Mouse (Mus musculus) megakaryocyte, embryonic 14.5 days (primary cell): ENCODE data around the gene Arhgap25. TPM values are rescaled to one million over a fixed set of nuclear protein-coding genes. Genes with fewer than 3 reads are reported as not detected.

Experiments used
- H3K27me3 ChIP-seq: replicated peaks from 2 replicates; pipeline ENCODE3; 2012; ENCODE audit warnings: inconsistent platforms
- H3K36me3 ChIP-seq: replicated peaks from 2 replicates; pipeline ENCODE3; 2012; ENCODE audit warnings: low read length, inconsistent platforms, mixed read lengths
- H3K4me1 ChIP-seq: 2 replicates; pipeline ENCODE4 v1.6.1; 2012; ENCODE audit warnings: inconsistent platforms
- H3K4me3 ChIP-seq: replicated peaks from 2 replicates; pipeline ENCODE3; 2012; ENCODE audit warnings: moderate library complexity, mild to moderate bottlenecking, inconsistent platforms
- H3K9me3 ChIP-seq: 2 replicates; pipeline ENCODE4 v1.6.1; 2012; ENCODE audit warnings: inconsistent platforms
- FLI1 ChIP-seq: IDR thresholded peaks from 2 replicates; pipeline ENCODE4 v1.6.1; 2012; ENCODE audit warnings: low read length, inconsistent platforms, mixed read lengths
- GATA1 ChIP-seq: IDR thresholded peaks from 3 replicates; pipeline ENCODE4 v1.6.1; 2012; ENCODE audit warnings: mixed read lengths, low read length, inconsistent platforms, borderline replicate concordance
- polyA plus RNA-seq: library from polyadenylated mRNA; stranded (reverse); fragments of >175 nt; gene quantifications from 2 replicates; pipeline ENCODE4 v1.2.3, GENCODE M21; 2012; ENCODE audit warnings: low replicate concordance; ENCODE audit not compliant: insufficient read depth

Arhgap25 gene
- polyA plus RNA-seq, 1 experiment: 8.3 TPM

DNA sequence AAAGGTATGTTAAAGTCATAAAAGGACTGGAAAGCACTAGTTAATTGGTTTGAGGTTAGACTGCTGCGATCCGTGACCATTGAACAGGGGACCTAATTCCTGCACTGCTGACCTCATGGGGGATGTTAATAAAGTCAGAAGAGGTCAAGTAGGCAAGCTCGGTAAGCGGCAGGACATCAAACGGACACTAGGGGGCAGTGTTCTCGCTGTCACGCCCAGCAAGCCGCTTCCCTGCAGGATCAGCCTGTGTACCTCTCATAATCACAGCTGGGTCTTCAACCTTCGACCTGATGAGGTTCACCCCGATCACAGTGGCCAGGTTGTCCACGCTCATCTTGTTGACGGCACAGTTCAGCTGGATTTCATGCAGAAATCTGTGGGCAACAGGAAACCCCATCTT, 66.8 kb downstream of the Arhgap25 start:
- no peak for TF ChIP-seq FLI1
- TF ChIP-seq GATA1: no peak
- H3K4me1 ChIP-seq: peaks cover 3% of the 10 kb centered on the region; the same call in 1 of the 2 replicates
- no peak overlapping the region for H3K4me3 ChIP-seq
- H3K9me3 ChIP-seq: no peaks in the 10 kb centered on the region
- peaks cover 97% of the 10 kb centered on the region for H3K36me3 ChIP-seq
- no peaks in the 10 kb centered on the region for H3K27me3 ChIP-seq

- Histone ChIP-seq H3K9me3 (no peaks in the 10 kb centered on the region), H3K36me3 (peaks cover 29% of the 10 kb centered on the region), H3K27me3 (peaks cover 10% of the 10 kb centered on the region), H3K4me1 (peaks cover 16% of the 10 kb centered on the region; the same call in 1 of the 2 replicates), H3K4me3 (no peak overlapping the region)
- TF ChIP-seq GATA1 (no peak), FLI1 (no peak)
Measured at GRCm38 (mm10) chr6:87455507-87455906, 77.6 kb downstream of the Arhgap25 start.

DNA sequence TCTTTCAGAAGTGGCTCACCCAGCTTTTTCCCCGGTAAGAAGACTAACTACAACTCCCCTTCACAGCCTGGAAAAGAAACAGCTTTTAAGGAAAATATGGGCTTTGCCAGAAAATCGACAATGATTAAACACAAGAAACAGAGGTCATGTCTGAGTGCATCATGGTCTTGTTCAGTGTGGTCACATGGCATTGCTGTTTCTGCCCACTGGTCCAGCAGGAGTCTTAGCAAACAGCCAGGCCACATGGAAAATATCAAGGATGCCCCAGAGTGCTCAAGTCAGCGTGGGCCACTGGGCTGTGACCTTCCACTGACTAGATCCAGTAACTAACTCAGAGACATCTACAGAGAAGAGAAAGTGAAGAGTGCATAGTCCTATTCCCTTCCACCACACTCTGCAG, 81.3 kb downstream of the Arhgap25 start:
- TF ChIP-seq GATA1: no peak
- no peak for TF ChIP-seq FLI1
- H3K36me3 ChIP-seq: peaks cover under 1% of the 10 kb centered on the region
- H3K9me3 ChIP-seq: no peaks in the 10 kb centered on the region
- peaks cover 34% of the 10 kb centered on the region for H3K4me1 ChIP-seq
- peaks cover 31% of the 10 kb centered on the region for H3K27me3 ChIP-seq
- H3K4me3 ChIP-seq: no peak overlapping the region

DNA sequence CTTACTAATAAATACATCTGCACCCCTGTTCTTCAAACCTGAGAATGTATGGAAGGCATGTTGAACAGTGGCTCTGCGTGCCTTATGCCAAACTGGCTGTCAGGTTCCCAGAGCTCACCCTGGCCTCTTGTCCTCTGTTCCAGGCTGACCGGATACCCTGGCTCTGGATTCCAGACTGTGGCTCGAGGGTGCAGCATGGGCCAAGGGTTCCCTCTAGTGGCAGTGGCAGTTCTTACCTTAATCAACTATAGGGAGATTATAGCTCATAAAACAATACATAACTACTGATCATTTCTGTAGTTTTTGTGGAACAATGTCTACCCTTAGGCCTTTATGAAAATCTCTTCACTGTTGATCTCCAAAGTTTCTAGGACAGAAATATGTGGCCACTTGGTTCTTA, 82.0 kb downstream of the Arhgap25 start:
- Histone ChIP-seq H3K36me3 (no peaks in the 10 kb centered on the region), H3K9me3 (no peaks in the 10 kb centered on the region), H3K27me3 (peaks cover 34% of the 10 kb centered on the region), H3K4me3 (no peak overlapping the region), H3K4me1 (peaks cover 40% of the 10 kb centered on the region)
- TF ChIP-seq FLI1 (no peak), GATA1 (no peak)

DNA sequence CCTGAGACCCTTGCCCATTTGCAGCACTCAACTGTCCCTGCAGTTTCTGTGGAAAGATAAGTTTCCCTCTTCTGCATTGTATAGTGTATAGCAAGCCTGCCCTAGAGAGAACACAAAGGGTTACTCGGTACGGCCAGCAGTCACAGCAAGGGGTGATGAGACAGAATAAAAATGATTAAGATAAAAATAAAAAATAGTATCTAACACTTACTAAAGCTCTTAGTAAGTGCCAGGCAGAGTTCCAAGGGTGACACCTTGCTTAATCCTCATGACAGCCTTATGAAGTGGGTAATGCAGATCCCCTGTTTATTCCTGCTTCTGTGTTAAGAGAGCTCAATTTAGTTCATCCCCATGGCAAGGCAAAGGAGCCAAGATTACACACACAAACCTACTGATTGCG, 83.5 kb downstream of the Arhgap25 start:
- H3K27me3 ChIP-seq: peaks cover 34% of the 10 kb centered on the region
- no peaks in the 10 kb centered on the region for H3K36me3 ChIP-seq
- H3K9me3 ChIP-seq: no peaks in the 10 kb centered on the region
- peaks cover 40% of the 10 kb centered on the region for H3K4me1 ChIP-seq
- no peak for TF ChIP-seq FLI1
- TF ChIP-seq GATA1: no peak
- H3K4me3 ChIP-seq: no peak overlapping the region

DNA sequence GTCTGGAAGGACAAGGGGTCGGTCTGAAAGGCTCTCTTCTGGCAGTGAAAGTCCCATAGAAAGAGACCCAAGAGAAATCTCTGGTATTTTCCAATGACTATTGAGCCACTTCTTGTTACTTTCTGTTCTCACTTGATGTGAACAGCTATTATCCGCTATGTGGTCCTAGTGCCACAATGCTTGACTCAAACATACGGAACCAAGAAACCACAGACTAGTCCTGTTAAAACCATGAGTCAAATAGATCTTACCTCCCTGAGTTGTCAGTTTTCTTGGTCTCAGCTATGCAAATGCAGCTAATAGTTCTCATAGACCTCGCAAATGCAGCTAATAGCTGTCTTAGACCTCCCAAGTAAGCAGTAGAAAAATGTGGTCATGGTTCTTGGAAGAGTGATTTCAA, 85.8 kb downstream of the Arhgap25 start:
- TF ChIP-seq FLI1 (no peak), GATA1 (no peak)
- Histone ChIP-seq H3K27me3 (peaks cover 30% of the 10 kb centered on the region), H3K9me3 (no peaks in the 10 kb centered on the region), H3K4me3 (no peak overlapping the region), H3K4me1 (peaks cover 40% of the 10 kb centered on the region), H3K36me3 (no peaks in the 10 kb centered on the region)

- Histone ChIP-seq H3K4me3 (no peak overlapping the region), H3K27me3 (peaks cover 26% of the 10 kb centered on the region), H3K4me1 (peaks cover 32% of the 10 kb centered on the region), H3K36me3 (no peaks in the 10 kb centered on the region), H3K9me3 (no peaks in the 10 kb centered on the region)
- TF ChIP-seq FLI1: no peak
- TF ChIP-seq GATA1: no peak
Measured at GRCm38 (mm10) chr6:87445222-87445621, 87.8 kb downstream of the Arhgap25 start.

DNA sequence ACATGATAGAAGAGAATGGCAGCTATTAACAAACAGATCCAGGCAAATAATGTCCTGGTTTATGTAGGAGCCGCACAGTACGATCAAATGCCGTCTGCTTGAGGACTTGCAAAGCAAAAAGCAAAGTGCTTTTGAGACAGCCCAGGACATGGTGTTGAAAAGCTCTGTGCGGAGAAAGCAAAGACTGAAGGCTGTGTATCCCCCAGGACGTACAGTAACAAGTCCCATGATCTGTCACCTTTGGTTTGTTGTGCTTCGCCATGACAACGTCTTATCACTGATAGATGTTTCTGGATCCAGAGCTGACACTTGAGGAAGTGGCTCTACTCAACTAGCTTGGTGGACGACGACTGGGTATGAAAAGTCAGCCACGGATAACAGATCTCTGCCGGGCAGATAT, 89.8 kb downstream of the Arhgap25 start:
- H3K4me3 ChIP-seq: no peak overlapping the region
- H3K4me1 ChIP-seq: peaks cover 28% of the 10 kb centered on the region
- no peaks in the 10 kb centered on the region for H3K36me3 ChIP-seq
- H3K9me3 ChIP-seq: peaks cover 4% of the 10 kb centered on the region; the same call in 1 of the 2 replicates
- H3K27me3 ChIP-seq: peaks cover 14% of the 10 kb centered on the region
- TF ChIP-seq GATA1 (no peak), FLI1 (no peak)

- Histone ChIP-seq H3K4me1 (peaks cover 34% of the 10 kb centered on the region), H3K36me3 (no peaks in the 10 kb centered on the region), H3K4me3 (no peak overlapping the region), H3K9me3 (peaks cover 4% of the 10 kb centered on the region; the same call in 1 of the 2 replicates), H3K27me3 (peaks cover 16% of the 10 kb centered on the region)
- no peak for TF ChIP-seq FLI1
- no peak for TF ChIP-seq GATA1
Measured at GRCm38 (mm10) chr6:87436745-87437144, 96.3 kb downstream of the Arhgap25 start.

- Histone ChIP-seq H3K36me3 (no peaks in the 10 kb centered on the region), H3K4me1 (peaks cover 31% of the 10 kb centered on the region), H3K9me3 (peaks cover 4% of the 10 kb centered on the region; the same call in 1 of the 2 replicates), H3K4me3 (no peak overlapping the region), H3K27me3 (peaks cover 16% of the 10 kb centered on the region)
- TF ChIP-seq FLI1: no peak
- no peak for TF ChIP-seq GATA1
Measured at GRCm38 (mm10) chr6:87435791-87436190, 97.3 kb downstream of the Arhgap25 start.

DNA sequence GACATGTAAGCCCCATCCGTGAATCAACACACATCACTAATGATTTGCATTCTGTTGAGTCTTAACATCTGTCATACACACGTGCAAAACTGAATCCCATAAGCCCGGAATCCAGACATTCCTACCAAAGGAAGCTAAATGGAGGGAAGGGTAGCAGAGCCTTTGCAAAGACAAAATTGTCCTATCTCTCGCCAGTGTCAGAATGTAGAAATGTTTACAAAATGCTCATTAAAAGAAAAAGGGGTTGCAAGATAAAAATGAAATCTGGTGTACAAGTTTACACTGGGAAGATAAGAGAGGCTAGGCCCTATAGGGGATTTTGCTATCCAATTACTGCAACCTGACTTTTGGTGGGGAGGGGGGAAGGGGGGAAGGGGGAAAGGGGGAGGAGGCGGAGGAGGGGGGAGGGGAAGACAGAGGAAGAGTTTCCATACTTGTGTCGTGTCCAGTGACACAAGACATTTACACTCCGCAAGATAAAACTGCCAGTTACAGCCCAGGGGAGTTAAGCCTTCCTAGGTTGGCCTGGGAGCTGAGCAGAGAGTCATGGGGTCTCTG, 104.5 kb downstream of the Arhgap25 start, which contains the start of gene Bmp10:
Gene Bmp10 (plus strand): TSS at position 508 of the 558 bp plus-strand sequence.
- no peak for TF ChIP-seq GATA1
- no peak for TF ChIP-seq FLI1
- Histone ChIP-seq H3K4me3 (no peak within 1 kb of the TSS), H3K27me3 (peaks cover 23% of the 10 kb centered on the region), H3K36me3 (no peaks in the 10 kb centered on the region), H3K4me1 (peaks cover 11% of the 10 kb centered on the region), H3K9me3 (peaks cover 3% of the 10 kb centered on the region; the same call in 1 of the 2 replicates)
